Mouse (Mus musculus): ENCODE results near the gene Fgfr2.
"Not testable (repeated sequence)": the region's sequence is repeated elsewhere in the genome, so short reads cannot be mapped to it uniquely, and the experiment has no call there.

Gene Fgfr2

GRCm38 (mm10) chr7:130631553-130632378, 2491.4 kb downstream of the Fgfr2 start:
- DNase-seq (ENCODE audit: low read depth) = peak; percentile 71

- no peak for DNase-seq (ENCODE audit: low read depth)
These were observed 2492.2 kb downstream of the Fgfr2 start for GRCm38 (mm10) chr7:130630956-130631355.

- DNase-seq (ENCODE audit: low read depth) = no peak
These were observed 2493.2 kb downstream of the Fgfr2 start for GRCm38 (mm10) chr7:130629999-130630398.

GRCm38 (mm10) chr7:130628601-130629000, 2494.5 kb downstream of the Fgfr2 start:
- DNase-seq (ENCODE audit: low read depth) = no peak

GRCm38 (mm10) chr7:130625361-130625760, 2497.8 kb downstream of the Fgfr2 start:
- DNase-seq (ENCODE audit: low read depth) = no peak

GRCm38 (mm10) chr7:130624299-130624698, 2498.9 kb downstream of the Fgfr2 start:
- DNase-seq (ENCODE audit: low read depth) = no peak

- DNase-seq (ENCODE audit: low read depth) = no peak
These were observed 2500.8 kb downstream of the Fgfr2 start for GRCm38 (mm10) chr7:130622359-130622758.

- DNase-seq (ENCODE audit: low read depth) = no peak
These were observed 2501.2 kb downstream of the Fgfr2 start for GRCm38 (mm10) chr7:130621953-130622352.

GRCm38 (mm10) chr7:130621068-130621467, 2502.1 kb downstream of the Fgfr2 start:
- no peak for DNase-seq (ENCODE audit: low read depth)

GRCm38 (mm10) chr7:130617591-130617990, 2505.6 kb downstream of the Fgfr2 start:
- DNase-seq (ENCODE audit: low read depth) = no peak

- no peak for DNase-seq (ENCODE audit: low read depth)
These were observed 2509.2 kb downstream of the Fgfr2 start for GRCm38 (mm10) chr7:130613973-130614372.

- no peak for DNase-seq (ENCODE audit: low read depth)
These were observed 2516.2 kb downstream of the Fgfr2 start for GRCm38 (mm10) chr7:130606958-130607357.

GRCm38 (mm10) chr7:130605111-130605510, 2518.0 kb downstream of the Fgfr2 start:
- peak; percentile 42 for DNase-seq (ENCODE audit: low read depth)

GRCm38 (mm10) chr7:130604390-130604789, 2518.8 kb downstream of the Fgfr2 start:
- DNase-seq (ENCODE audit: low read depth) = no peak

- no peak for DNase-seq (ENCODE audit: low read depth)
These were observed 2519.6 kb downstream of the Fgfr2 start for GRCm38 (mm10) chr7:130603556-130603955.

GRCm38 (mm10) chr7:130602804-130603203, 2520.3 kb downstream of the Fgfr2 start:
- no peak for DNase-seq (ENCODE audit: low read depth)

GRCm38 (mm10) chr7:130600546-130600945, 2522.6 kb downstream of the Fgfr2 start:
- DNase-seq (ENCODE audit: low read depth) = no peak

GRCm38 (mm10) chr7:130600074-130600473, 2523.1 kb downstream of the Fgfr2 start:
- DNase-seq (ENCODE audit: low read depth) = peak; percentile 21

GRCm38 (mm10) chr7:130597546-130597945, 2525.6 kb downstream of the Fgfr2 start:
- DNase-seq (ENCODE audit: low read depth) = no peak

GRCm38 (mm10) chr7:130596079-130596855, 2526.9 kb downstream of the Fgfr2 start:
- DNase-seq (ENCODE audit: low read depth) = not testable (repeated sequence)

- DNase-seq (ENCODE audit: low read depth) = not testable (repeated sequence)
These were observed 2529.5 kb downstream of the Fgfr2 start for GRCm38 (mm10) chr7:130593375-130594239.

GRCm38 (mm10) chr7:130592975-130593374, 2530.2 kb downstream of the Fgfr2 start:
- not testable (repeated sequence) for DNase-seq (ENCODE audit: low read depth)

Data from 416B (cell line).